Mouse (Mus musculus) heart, embryonic 10.5 days (tissue): ENCODE results near the gene Palld. TPM values are rescaled to one million over a fixed set of nuclear protein-coding genes. Genes with fewer than 3 reads are reported as not detected.

Experiments used
- DNase-seq: peaks from one replicate; pipeline ENCODE4 v3.0.0-alpha.2; 2017; ENCODE audit warnings: low spot score
- H3K27ac ChIP-seq: fragments of 300-500 bp; sonication (generic); 2 replicates; pipeline ENCODE4 v1.5.1; 2016; ENCODE audit warnings: mild to moderate bottlenecking
- H3K27me3 ChIP-seq: fragments of 300-500 bp; sonication (generic); 2 replicates; pipeline ENCODE4 v1.6.1; 2016; ENCODE audit warnings: mild to moderate bottlenecking; ENCODE audit not compliant: poor library complexity, insufficient read depth, severe bottlenecking
- H3K36me3 ChIP-seq: fragments of 300-500 bp; sonication (generic); 2 replicates; pipeline ENCODE4 v1.6.1; 2016; ENCODE audit warnings: mild to moderate bottlenecking, moderate library complexity
- H3K4me1 ChIP-seq: fragments of 300-500 bp; sonication (generic); 2 replicates; pipeline ENCODE4 v1.6.1; 2016; ENCODE audit warnings: mild to moderate bottlenecking
- H3K4me3 ChIP-seq: fragments of 300-500 bp; sonication (generic); 2 replicates; pipeline ENCODE4 v1.5.1; 2016; ENCODE audit warnings: mild to moderate bottlenecking, moderate library complexity
- H3K9me3 ChIP-seq: fragments of 300-500 bp; sonication (generic); 2 replicates; pipeline ENCODE4 v1.6.1; 2016; ENCODE audit warnings: mild to moderate bottlenecking, moderate library complexity
- WGBS: fragments of 180-500 bp; shearing (Covaris S2); methylation state at CpG from one replicate; pipeline ENCODE4 v1.1.7; 2016; 5-methylcytosine and 5-hydroxymethylcytosine counted together
- polyA plus RNA-seq: library from polyadenylated mRNA; unstranded; fragments of >200 nt; fragmentation: Nextera tagmentation; extraction: Ambion mirVana; gene quantifications from 2 replicates; pipeline ENCODE4 v1.2.1, GENCODE M21; 2016

Gene Palld
- polyA plus RNA-seq, 1 experiment from 2014 or later = 167 TPM

- H3K27ac ChIP-seq = no peak overlapping the region
- 72% methylated on average over 3 of the region's 3 CpGs for WGBS
- H3K4me1 ChIP-seq = no peaks in the 10 kb centered on the region; the same call in 1 of the 2 replicates
- no peak overlapping the region for H3K4me3 ChIP-seq
- no peaks in the 10 kb centered on the region for H3K9me3 ChIP-seq
- no peaks in the 10 kb centered on the region for H3K36me3 ChIP-seq
- no peaks in the 10 kb centered on the region for H3K27me3 ChIP-seq
- DNase-seq = no peak
Observed at GRCm38 (mm10) chr8:61789946-61790345, 112.5 kb downstream of the Palld start.

GRCm38 (mm10) chr8:61789289-61789688 is 113.2 kb downstream of the Palld start:
- Histone ChIP-seq H3K4me3 (no peak overlapping the region), H3K27ac (no peak overlapping the region), H3K27me3 (no peaks in the 10 kb centered on the region), H3K36me3 (no peaks in the 10 kb centered on the region), H3K9me3 (no peaks in the 10 kb centered on the region), H3K4me1 (no peaks in the 10 kb centered on the region; the same call in 1 of the 2 replicates)
- WGBS = 88% methylated on average over 5 of the region's 5 CpGs
- no peak for DNase-seq

- WGBS = 88% methylated on average over 7 of the region's 7 CpGs
- no peaks in the 10 kb centered on the region for H3K27me3 ChIP-seq
- no peak overlapping the region for H3K4me3 ChIP-seq
- H3K36me3 ChIP-seq = no peaks in the 10 kb centered on the region
- no peaks in the 10 kb centered on the region for H3K9me3 ChIP-seq
- no peak overlapping the region for H3K27ac ChIP-seq
- H3K4me1 ChIP-seq = peaks cover 28% of the 10 kb centered on the region
- no peak for DNase-seq
Observed at GRCm38 (mm10) chr8:61782931-61783491, 119.5 kb downstream of the Palld start.

GRCm38 (mm10) chr8:61780652-61781257 is 121.7 kb downstream of the Palld start:
- WGBS = 67% methylated on average over 5 of the region's 5 CpGs
- H3K27me3 ChIP-seq = no peaks in the 10 kb centered on the region
- no peaks in the 10 kb centered on the region for H3K36me3 ChIP-seq
- H3K27ac ChIP-seq = no peak overlapping the region
- H3K9me3 ChIP-seq = no peaks in the 10 kb centered on the region
- no peak for DNase-seq
- peaks cover 32% of the 10 kb centered on the region for H3K4me1 ChIP-seq
- no peak overlapping the region for H3K4me3 ChIP-seq

- WGBS = 34% methylated on average over 3 of the region's 3 CpGs
- no peaks in the 10 kb centered on the region for H3K27me3 ChIP-seq
- peaks cover 43% of the 10 kb centered on the region for H3K4me1 ChIP-seq
- no peak for DNase-seq
- H3K36me3 ChIP-seq = no peaks in the 10 kb centered on the region
- H3K27ac ChIP-seq = no peak overlapping the region
- H3K4me3 ChIP-seq = no peak overlapping the region
- no peaks in the 10 kb centered on the region for H3K9me3 ChIP-seq
Observed at GRCm38 (mm10) chr8:61778194-61778593, 124.3 kb downstream of the Palld start.

- 73% methylated on average over 9 of the region's 9 CpGs for WGBS
- H3K27ac ChIP-seq = no peak overlapping the region
- H3K27me3 ChIP-seq = no peaks in the 10 kb centered on the region
- peaks cover 3% of the 10 kb centered on the region; the same call in 1 of the 2 replicates for H3K36me3 ChIP-seq
- DNase-seq = no peak
- H3K9me3 ChIP-seq = no peaks in the 10 kb centered on the region
- H3K4me1 ChIP-seq = peaks cover 42% of the 10 kb centered on the region
- H3K4me3 ChIP-seq = no peak overlapping the region
Observed at GRCm38 (mm10) chr8:61776560-61776959, 125.9 kb downstream of the Palld start.

- Histone ChIP-seq H3K9me3 (no peaks in the 10 kb centered on the region), H3K27ac (no peak overlapping the region), H3K27me3 (no peaks in the 10 kb centered on the region), H3K36me3 (peaks cover 6% of the 10 kb centered on the region; the same call in 1 of the 2 replicates), H3K4me3 (no peak overlapping the region), H3K4me1 (peaks cover 39% of the 10 kb centered on the region)
- 72% methylated on average over 6 of the region's 6 CpGs for WGBS
- DNase-seq = no peak
Observed at GRCm38 (mm10) chr8:61775936-61776335, 126.6 kb downstream of the Palld start.

GRCm38 (mm10) chr8:61774161-61774560 is 128.3 kb downstream of the Palld start:
- no peak overlapping the region for H3K4me3 ChIP-seq
- peaks cover 26% of the 10 kb centered on the region for H3K4me1 ChIP-seq
- peak; percentile 55 for DNase-seq
- H3K36me3 ChIP-seq = peaks cover 6% of the 10 kb centered on the region; the same call in 1 of the 2 replicates
- WGBS = 77% methylated on average over 5 of the region's 5 CpGs
- H3K27ac ChIP-seq = no peak overlapping the region
- H3K27me3 ChIP-seq = no peaks in the 10 kb centered on the region
- H3K9me3 ChIP-seq = no peaks in the 10 kb centered on the region

GRCm38 (mm10) chr8:61773595-61774088 is 128.8 kb downstream of the Palld start:
- peak; percentile 42 for DNase-seq
- Histone ChIP-seq H3K9me3 (no peaks in the 10 kb centered on the region), H3K36me3 (peaks cover 6% of the 10 kb centered on the region; the same call in 1 of the 2 replicates), H3K27me3 (no peaks in the 10 kb centered on the region), H3K4me1 (peaks cover 21% of the 10 kb centered on the region), H3K4me3 (no peak overlapping the region), H3K27ac (no peak overlapping the region)
- WGBS = 52% methylated on average over 4 of the region's 4 CpGs

- 62% methylated on average over 3 of the region's 3 CpGs for WGBS
- Histone ChIP-seq H3K4me3 (no peak overlapping the region), H3K27me3 (no peaks in the 10 kb centered on the region)
Observed at GRCm38 (mm10) chr8:61771328-61771727, 131.2 kb downstream of the Palld start.

GRCm38 (mm10) chr8:61769340-61769879 is 133.1 kb downstream of the Palld start:
- Histone ChIP-seq H3K27me3 (no peaks in the 10 kb centered on the region), H3K4me1 (peaks cover 11% of the 10 kb centered on the region), H3K9me3 (no peaks in the 10 kb centered on the region), H3K36me3 (peaks cover 11% of the 10 kb centered on the region; the same call in 1 of the 2 replicates), H3K4me3 (no peak overlapping the region), H3K27ac (no peak overlapping the region)
- 74% methylated on average over 5 of the region's 5 CpGs for WGBS
- peak; percentile 41 for DNase-seq

More at GRCm38 (mm10) chr8:61771328-61771727, 131.2 kb downstream of the Palld start:
- Histone ChIP-seq H3K36me3 (peaks cover 9% of the 10 kb centered on the region; the same call in 1 of the 2 replicates), H3K27ac (no peak overlapping the region), H3K9me3 (no peaks in the 10 kb centered on the region), H3K4me1 (peaks cover 11% of the 10 kb centered on the region)
- peak; percentile 56 for DNase-seq

- peaks cover 12% of the 10 kb centered on the region; the same call in 1 of the 2 replicates for H3K36me3 ChIP-seq
- WGBS = 17% methylated on average over 8 of the region's 8 CpGs
- peak overlapping the region; percentile 73 for H3K4me3 ChIP-seq
- H3K9me3 ChIP-seq = no peaks in the 10 kb centered on the region
- peak overlapping the region; percentile 90; the same call in 1 of the 2 replicates for H3K27ac ChIP-seq
- H3K27me3 ChIP-seq = no peaks in the 10 kb centered on the region
- peaks cover 62% of the 10 kb centered on the region for H3K4me1 ChIP-seq
- DNase-seq = no peak
Observed at GRCm38 (mm10) chr8:61760190-61760578, 142.3 kb downstream of the Palld start.
